Mouse (Mus musculus): ENCODE results near the gene Sox6. TPM values are rescaled to one million over a fixed set of nuclear protein-coding genes. Genes with fewer than 3 reads are reported as not detected.

Gene Sox6
- polyA plus RNA-seq, 1 experiment from 2014 or later: 67.4 TPM

DNA sequence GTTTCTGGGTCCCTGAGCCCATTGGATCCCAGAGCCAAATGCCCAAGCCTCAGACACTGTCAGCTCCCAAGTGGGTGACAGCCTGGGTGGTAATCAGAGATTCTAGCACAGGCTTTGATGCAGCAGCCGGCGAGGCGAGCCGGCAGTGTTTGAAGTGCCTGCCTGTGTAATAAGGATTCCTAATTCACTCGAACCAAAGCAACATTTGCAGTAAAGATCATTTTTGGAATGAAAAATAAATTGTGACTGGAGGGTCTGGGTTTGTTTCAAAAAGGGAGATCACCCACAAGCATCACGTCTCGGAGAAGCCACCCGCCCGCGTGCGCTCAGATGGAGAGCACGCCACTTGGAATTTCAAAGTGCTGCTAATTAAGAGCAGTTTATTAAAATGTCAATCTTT lies 617.6 kb downstream of the Sox6 start:
- Histone ChIP-seq H3K4me1 (0 out of 2 replicates have a peak, but pooled peaks cover 9% of the 10 kb centered on the region), H3K36me3 (no peaks in the 10 kb centered on the region), H3K9me3 (no peaks in the 10 kb centered on the region), H3K27me3 (peaks cover 12% of the 10 kb centered on the region), H3K9ac (no peak overlapping the region), H3K27ac (no peak overlapping the region), H3K4me3 (no peak overlapping the region), H3K4me2 (no peak overlapping the region)
- no peak for ATAC-seq (ENCODE audit: insufficient number of reproducible peaks, insufficient read depth, low FRiP score, low TSS enrichment, low read depth)
- 44% methylated on average over 12 of the region's 12 CpGs for WGBS

Other genes starting within 250 kb of the Sox6 start
- 308 and 317 TPM in 2 replicates for gene 1110004F10Rik, start 601 bp upstream of the Sox6 start, polyA plus RNA-seq (2015; fragmentation: Nextera tagmentation; extraction: Ambion mirVana)
- 1.7 and 2.9 TPM in 2 replicates for gene Gm4353, start 45.8 kb upstream of the Sox6 start, polyA plus RNA-seq (2015; fragmentation: Nextera tagmentation; extraction: Ambion mirVana)